Mouse (Mus musculus): Measurements from ENCODE around the gene Fh1.
A peak's percentile ranks its signal among the peaks of the same experiment; 100 is the strongest.

Gene Fh1

GRCm38 (mm10) chr1:175625257-175625879, at the start of gene Fh1:
Gene Fh1, minus strand, starts transcription at chr1:175625635.
- DNase-seq: peak; percentile 94 to 96

- DNase-seq: no peak
Measured at GRCm38 (mm10) chr1:175675116-175675515, 49.7 kb upstream of the Fh1 start.

- no peak for DNase-seq
Measured at GRCm38 (mm10) chr1:175673563-175674325, 48.3 kb upstream of the Fh1 start.

GRCm38 (mm10) chr1:175671626-175672025, 46.2 kb upstream of the Fh1 start:
- DNase-seq: no peak

- no peak for DNase-seq
Measured at GRCm38 (mm10) chr1:175670042-175670441, 44.6 kb upstream of the Fh1 start.

- DNase-seq: no peak
Measured at GRCm38 (mm10) chr1:175669456-175669855, 44.0 kb upstream of the Fh1 start.

- peak in 1 of 2 experiments; percentile 11 for DNase-seq
Measured at GRCm38 (mm10) chr1:175668666-175669405, 43.4 kb upstream of the Fh1 start.

- DNase-seq: no peak
Measured at GRCm38 (mm10) chr1:175659900-175660299, 34.5 kb upstream of the Fh1 start.

- DNase-seq: no peak
Measured at GRCm38 (mm10) chr1:175648615-175649014, 23.2 kb upstream of the Fh1 start.

GRCm38 (mm10) chr1:175646952-175647351, 21.5 kb upstream of the Fh1 start:
- DNase-seq: no peak

- DNase-seq: no peak
Measured at GRCm38 (mm10) chr1:175643496-175644265, 18.2 kb upstream of the Fh1 start.

GRCm38 (mm10) chr1:175640435-175641150, 15.2 kb upstream of the Fh1 start:
- DNase-seq: peak; percentile 40 to 58

- no peak for DNase-seq
Measured at GRCm38 (mm10) chr1:175639072-175639471, 13.6 kb upstream of the Fh1 start.

- DNase-seq: no peak
Measured at GRCm38 (mm10) chr1:175637677-175638076, 12.2 kb upstream of the Fh1 start.

- no peak for DNase-seq
Measured at GRCm38 (mm10) chr1:175632470-175632869, 7.0 kb upstream of the Fh1 start.

- DNase-seq: no peak
Measured at GRCm38 (mm10) chr1:175631721-175632221, 6.3 kb upstream of the Fh1 start.

GRCm38 (mm10) chr1:175631080-175631479, 5.6 kb upstream of the Fh1 start:
- no peak for DNase-seq

GRCm38 (mm10) chr1:175630345-175630744, 4.9 kb upstream of the Fh1 start:
- no peak for DNase-seq

GRCm38 (mm10) chr1:175629248-175629647, 3.8 kb upstream of the Fh1 start:
- DNase-seq: no peak

GRCm38 (mm10) chr1:175625990-175626692, 706 bp upstream of the Fh1 start:
- no peak for DNase-seq

- DNase-seq: no peak
Measured at GRCm38 (mm10) chr1:175623656-175624055, 1.8 kb downstream of the Fh1 start.
